Mouse (Mus musculus): Measurements from ENCODE around the gene Arhgap15.

DNA sequence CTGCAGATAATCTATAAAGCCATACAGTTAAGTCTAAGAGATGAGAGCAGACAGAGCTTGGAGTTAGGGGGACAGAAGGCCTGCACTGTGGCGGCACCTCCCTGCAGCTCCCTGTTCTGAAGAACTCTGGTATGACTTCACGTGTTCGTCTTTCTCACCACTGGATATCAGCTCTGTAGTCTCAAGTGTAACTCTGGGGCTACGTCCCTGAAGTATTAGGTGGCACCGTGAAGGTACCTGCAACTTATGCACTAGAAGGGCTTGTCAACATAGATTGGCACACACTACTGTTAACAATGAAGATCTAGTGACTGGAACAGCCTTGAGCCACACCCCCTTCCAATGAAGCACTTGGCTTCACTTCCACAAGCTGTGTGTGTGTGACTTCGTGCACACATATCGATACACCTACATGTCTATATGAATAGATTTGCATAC lies 25.5 kb upstream of the Arhgap15 start:
- TF ChIP-seq CTCF (IDR thresholded peaks at IDR 0.05; ENCODE audit: low read depth, low read length): no peak
- no peak for TF ChIP-seq GATA1 (IDR thresholded peaks at IDR 0.05; ENCODE audit: borderline replicate concordance, low read length)
- TF ChIP-seq GATA2 (IDR thresholded peaks at IDR 0.05; ENCODE audit: borderline replicate concordance, low read depth, low read length): no peak
- TF ChIP-seq TAL1 (conservative IDR thresholded peaks at IDR 0.05; ENCODE audit: low read depth, low read length): no peak
- TF ChIP-seq POLR2AphosphoS5 (IDR thresholded peaks at IDR 0.05; ENCODE audit: insufficient replicate concordance, low read depth, low read length): no peak

Measured in G1E (cell line).